Mouse (Mus musculus) urinary bladder, adult 18-20 months (tissue): Measurements from ENCODE around the gene Rnf212b.
A peak's percentile ranks its signal among the peaks of the same experiment; 100 is the strongest.
"Not testable (repeated sequence)": the region's sequence is repeated elsewhere in the genome, so short reads cannot be mapped to it uniquely, and the experiment has no call there.

ENCODE experiments used
- DNase-seq, 2 experiments: peaks; one replicate each; pipeline ENCODE4 v3.0.0; 2022; ENCODE audit warnings: low spot score in 2 of 2, mixed read lengths in 2 of 2

Rnf212b gene

GRCm38 (mm10) chr14:54813991-54814390, at the start of gene Rnf212b:
TSS of gene Rnf212b (plus strand) at chr14:54814141.
- DNase-seq: no peak

- not testable (repeated sequence) for DNase-seq
These were observed 47.0 kb upstream of the Rnf212b start for GRCm38 (mm10) chr14:54766937-54767336.

- no peak for DNase-seq
These were observed 45.5 kb upstream of the Rnf212b start for GRCm38 (mm10) chr14:54768314-54769067.

- DNase-seq: no peak
These were observed 44.9 kb upstream of the Rnf212b start for GRCm38 (mm10) chr14:54769068-54769425.

- no peak for DNase-seq
These were observed 43.6 kb upstream of the Rnf212b start for GRCm38 (mm10) chr14:54770373-54770772.

- no peak for DNase-seq
These were observed 41.5 kb upstream of the Rnf212b start for GRCm38 (mm10) chr14:54772333-54772856.

- no peak for DNase-seq
These were observed 38.4 kb upstream of the Rnf212b start for GRCm38 (mm10) chr14:54775534-54776041.

- no peak for DNase-seq
These were observed 37.2 kb upstream of the Rnf212b start for GRCm38 (mm10) chr14:54776768-54777167.

GRCm38 (mm10) chr14:54777893-54778292, 36.0 kb upstream of the Rnf212b start:
- no peak for DNase-seq

- DNase-seq: no peak
These were observed 33.9 kb upstream of the Rnf212b start for GRCm38 (mm10) chr14:54780084-54780483.

GRCm38 (mm10) chr14:54780836-54781609, 32.9 kb upstream of the Rnf212b start:
- peak; percentile 32 to 68 for DNase-seq

GRCm38 (mm10) chr14:54781610-54782365, 32.2 kb upstream of the Rnf212b start, which contains the start of gene Slc7a8:
TSS of gene Slc7a8 (minus strand) at chr14:54781946.
- peak; percentile 56 to 62 for DNase-seq

GRCm38 (mm10) chr14:54782971-54783370, 31.0 kb upstream of the Rnf212b start:
- no peak for DNase-seq

GRCm38 (mm10) chr14:54785898-54786297, 28.0 kb upstream of the Rnf212b start:
- DNase-seq: peak; percentile 43 to 56

- DNase-seq: peak in 1 of 2 experiments; percentile 24
These were observed 27.5 kb upstream of the Rnf212b start for GRCm38 (mm10) chr14:54786489-54786888.

GRCm38 (mm10) chr14:54787226-54787625, 26.7 kb upstream of the Rnf212b start:
- DNase-seq: no peak

- no peak for DNase-seq
These were observed 25.7 kb upstream of the Rnf212b start for GRCm38 (mm10) chr14:54788231-54788630.

- DNase-seq: no peak
These were observed 21.8 kb upstream of the Rnf212b start for GRCm38 (mm10) chr14:54792166-54792565.

- no peak for DNase-seq
These were observed 20.6 kb upstream of the Rnf212b start for GRCm38 (mm10) chr14:54793351-54793750.

- no peak for DNase-seq
These were observed 19.8 kb upstream of the Rnf212b start for GRCm38 (mm10) chr14:54793894-54794830.

- DNase-seq: no peak
These were observed 18.0 kb upstream of the Rnf212b start for GRCm38 (mm10) chr14:54795901-54796300.
